Mouse (Mus musculus) neural tube, embryonic 11.5 days (tissue): Measurements from ENCODE around the gene Cul9. TPM values are rescaled to one million over a fixed set of nuclear protein-coding genes. Genes with fewer than 3 reads are reported as not detected.

Source experiments
- ATAC-seq: fragments of 200-750 bp; cut with Nextera tagmentation; 2 replicates; pipeline ENCODE4 v1.8.0; 2017; ENCODE audit warnings: moderate number of reproducible peaks, mild to moderate bottlenecking, moderate TSS enrichment, moderate library complexity; ENCODE audit not compliant: insufficient read depth, low FRiP score, low TSS enrichment
- DNase-seq: peaks from one replicate; pipeline ENCODE4 v3.0.0-alpha.2; 2015; ENCODE audit warnings: low spot score
- H3K27ac ChIP-seq: fragments of 300-500 bp; sonication (generic); 2 replicates; pipeline ENCODE4 v1.5.1; 2014; ENCODE audit warnings: low read depth, mild to moderate bottlenecking, low read length
- H3K27me3 ChIP-seq: fragments of 300-500 bp; sonication (generic); 2 replicates; pipeline ENCODE4 v1.6.1; 2014; ENCODE audit warnings: mild to moderate bottlenecking, low read length, mixed read lengths; ENCODE audit not compliant: control insufficient read depth, insufficient read depth
- H3K36me3 ChIP-seq: fragments of 300-500 bp; sonication (generic); 2 replicates; pipeline ENCODE4 v1.6.1; 2014; ENCODE audit warnings: mild to moderate bottlenecking, low read length, moderate library complexity, mixed read lengths; ENCODE audit not compliant: control insufficient read depth, insufficient read depth
- H3K4me1 ChIP-seq: fragments of 300-500 bp; sonication (generic); 2 replicates; pipeline ENCODE4 v1.6.1; 2014; ENCODE audit warnings: low read length, mixed read lengths; ENCODE audit not compliant: control insufficient read depth, insufficient read depth
- H3K4me2 ChIP-seq: fragments of 300-500 bp; sonication (generic); 2 replicates; pipeline ENCODE4 v1.6.1; 2014; ENCODE audit warnings: low read depth, mild to moderate bottlenecking, moderate library complexity
- H3K4me3 ChIP-seq: fragments of 300-500 bp; sonication (generic); 2 replicates; pipeline ENCODE4 v1.5.1; 2014; ENCODE audit warnings: low read depth, low read length
- H3K9ac ChIP-seq: fragments of 300-500 bp; sonication (generic); 2 replicates; pipeline ENCODE4 v1.6.1; 2014; ENCODE audit warnings: mild to moderate bottlenecking, low read length
- H3K9me3 ChIP-seq: fragments of 300-500 bp; sonication (generic); 2 replicates; pipeline ENCODE4 v1.6.1; 2016; ENCODE audit warnings: low read length; ENCODE audit not compliant: control insufficient read depth
- WGBS: fragments of 180-500 bp; shearing (Covaris S2); extraction: QIAGEN DNeasy Blood & Tissue Kit; methylation state at CpG from one replicate; pipeline ENCODE4 v1.1.7; 2014; 5-methylcytosine and 5-hydroxymethylcytosine counted together
- polyA plus RNA-seq: library from polyadenylated mRNA; unstranded; fragments of >200 nt; fragmentation: Nextera tagmentation; extraction: Ambion mirVana; gene quantifications from 2 replicates; pipeline ENCODE4 v1.2.1, GENCODE M21; 2014

Gene Cul9
- polyA plus RNA-seq, 1 experiment from 2014 or later, result 4.4 TPM

- H3K9ac ChIP-seq, result no peak overlapping the region
- no peak overlapping the region for H3K4me3 ChIP-seq
- no peaks in the 10 kb centered on the region for H3K4me1 ChIP-seq
- DNase-seq (peak; percentile 82), ATAC-seq (no peak)
- H3K36me3 ChIP-seq, result no peaks in the 10 kb centered on the region
- H3K4me2 ChIP-seq, result no peak overlapping the region
- no peaks in the 10 kb centered on the region for H3K9me3 ChIP-seq
- H3K27me3 ChIP-seq, result 0 out of 2 replicates have a peak, but pooled peaks cover 2% of the 10 kb centered on the region
- no peak overlapping the region for H3K27ac ChIP-seq
- 42% methylated on average over 12 of the region's 12 CpGs for WGBS
Observed at GRCm38 (mm10) chr17:46525579-46526307, 20.4 kb downstream of the Cul9 start.

DNA sequence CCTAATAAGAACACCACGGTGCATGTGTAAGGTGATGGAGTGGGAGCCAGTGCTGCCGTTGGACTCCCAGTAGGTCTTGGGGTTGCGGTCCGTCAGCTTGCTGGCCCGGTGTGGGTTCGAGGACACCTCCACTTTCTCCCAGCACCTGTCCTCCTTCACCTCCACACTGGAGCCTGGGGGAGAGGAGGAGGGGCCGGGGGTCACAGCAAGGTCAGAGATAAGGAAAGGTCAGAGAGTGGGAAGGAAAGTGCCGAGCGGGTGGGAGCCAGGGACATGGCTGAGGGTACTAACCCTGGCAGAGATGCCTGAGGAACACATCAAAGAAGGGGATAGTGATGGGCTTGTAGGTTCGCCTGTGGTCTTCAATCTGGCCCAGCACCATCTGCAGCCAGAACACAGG, 21.1 kb downstream of the Cul9 start:
- H3K9me3 ChIP-seq, result no peaks in the 10 kb centered on the region
- no peaks in the 10 kb centered on the region for H3K4me1 ChIP-seq
- ATAC-seq, result no peak
- no peak overlapping the region for H3K27ac ChIP-seq
- no peaks in the 10 kb centered on the region for H3K36me3 ChIP-seq
- H3K27me3 ChIP-seq, result peaks cover 4% of the 10 kb centered on the region; the same call in 1 of the 2 replicates
- no peak overlapping the region for H3K9ac ChIP-seq
- 81% methylated on average over 10 of the region's 10 CpGs for WGBS
- H3K4me2 ChIP-seq, result no peak overlapping the region
- DNase-seq, result no peak
- H3K4me3 ChIP-seq, result no peak overlapping the region

DNA sequence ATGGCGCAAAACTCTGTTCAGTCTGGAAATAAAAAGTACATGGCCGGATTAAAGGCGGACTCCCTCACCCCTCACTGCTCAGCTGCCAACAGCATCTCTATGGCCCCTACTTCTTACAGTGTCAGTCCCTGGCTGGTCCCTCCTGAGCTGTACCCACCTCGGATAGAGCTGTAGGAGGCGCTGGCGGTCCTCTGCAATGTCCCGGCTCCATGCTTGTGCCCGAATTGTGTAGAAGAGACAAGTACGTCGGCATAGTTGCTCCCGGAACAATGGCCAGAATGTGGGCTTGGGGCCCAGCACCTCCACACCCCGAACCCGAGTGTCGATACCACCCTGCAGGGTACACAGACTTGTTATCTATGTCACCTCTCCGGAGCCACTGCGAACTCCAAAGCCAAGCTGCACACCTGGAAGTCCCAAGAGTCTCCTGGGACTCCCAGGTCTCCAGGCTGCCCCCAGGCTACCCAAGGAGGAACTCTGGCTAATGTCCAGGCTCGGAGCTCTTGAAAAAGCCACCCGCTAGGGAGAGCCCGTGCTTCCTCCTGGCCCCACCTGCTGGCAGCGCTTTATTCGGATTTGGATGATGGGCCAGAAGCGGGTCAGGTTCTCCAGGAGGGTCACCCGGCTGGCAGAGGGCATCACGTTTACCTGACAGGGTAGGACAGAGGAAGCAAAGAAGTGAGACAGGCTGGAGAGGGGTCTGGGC, 24.1 kb downstream of the Cul9 start:
- no peak for ATAC-seq
- Histone ChIP-seq H3K36me3 (no peaks in the 10 kb centered on the region), H3K4me2 (no peak overlapping the region), H3K27ac (no peak overlapping the region), H3K4me3 (no peak overlapping the region), H3K27me3 (peaks cover 7% of the 10 kb centered on the region; the same call in 1 of the 2 replicates), H3K4me1 (no peaks in the 10 kb centered on the region), H3K9me3 (no peaks in the 10 kb centered on the region), H3K9ac (no peak overlapping the region)
- 41% methylated on average over 24 of the region's 24 CpGs for WGBS
- peak; percentile 17 for DNase-seq

GRCm38 (mm10) chr17:46521174-46521573, 25.0 kb downstream of the Cul9 start:
- Histone ChIP-seq H3K36me3 (no peaks in the 10 kb centered on the region), H3K4me1 (no peaks in the 10 kb centered on the region), H3K9me3 (no peaks in the 10 kb centered on the region), H3K27me3 (peaks cover 7% of the 10 kb centered on the region; the same call in 1 of the 2 replicates), H3K27ac (no peak overlapping the region), H3K4me3 (no peak overlapping the region), H3K9ac (no peak overlapping the region), H3K4me2 (no peak overlapping the region)
- DNase-seq (no peak), ATAC-seq (no peak)
- 74% methylated on average over 9 of the region's 9 CpGs for WGBS

DNA sequence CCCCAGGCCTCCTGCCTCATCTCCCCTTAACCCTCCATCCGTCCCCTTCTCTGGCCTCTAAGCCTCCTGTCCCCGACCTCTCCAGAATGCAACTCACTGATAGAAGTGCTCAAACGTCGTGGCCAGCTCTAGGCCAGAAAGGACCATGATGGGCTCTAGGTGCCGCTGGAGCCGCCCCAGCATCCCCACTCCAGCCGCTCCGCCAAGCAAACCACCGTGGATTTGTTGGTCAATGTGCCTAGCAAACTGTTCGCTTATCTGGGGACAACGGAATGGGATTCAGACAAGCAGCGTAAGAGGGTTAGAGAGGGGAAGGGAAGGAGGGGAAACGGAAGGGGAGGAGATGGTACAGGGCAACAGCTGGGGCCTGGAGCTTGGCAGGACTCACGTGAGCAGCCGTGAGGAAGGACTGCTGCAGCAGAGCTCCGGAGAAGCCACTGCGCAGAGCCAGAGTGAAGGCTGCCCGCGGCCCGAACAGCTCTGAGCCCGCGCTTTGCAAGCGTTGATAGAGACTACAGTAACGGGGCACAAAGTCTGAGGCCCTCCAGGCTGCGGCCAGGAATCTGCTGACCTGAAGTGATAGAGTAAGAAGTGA, 25.7 kb downstream of the Cul9 start:
- ATAC-seq, result no peak
- H3K27me3 ChIP-seq, result peaks cover 7% of the 10 kb centered on the region; the same call in 1 of the 2 replicates
- no peak overlapping the region; the same call in 1 of the 2 replicates for H3K9ac ChIP-seq
- H3K9me3 ChIP-seq, result no peaks in the 10 kb centered on the region
- no peak overlapping the region for H3K4me2 ChIP-seq
- no peaks in the 10 kb centered on the region for H3K4me1 ChIP-seq
- H3K4me3 ChIP-seq, result no peak overlapping the region
- 52% methylated on average over 25 of the region's 25 CpGs for WGBS
- H3K27ac ChIP-seq, result no peak overlapping the region
- no peaks in the 10 kb centered on the region for H3K36me3 ChIP-seq
- no peak for DNase-seq

DNA sequence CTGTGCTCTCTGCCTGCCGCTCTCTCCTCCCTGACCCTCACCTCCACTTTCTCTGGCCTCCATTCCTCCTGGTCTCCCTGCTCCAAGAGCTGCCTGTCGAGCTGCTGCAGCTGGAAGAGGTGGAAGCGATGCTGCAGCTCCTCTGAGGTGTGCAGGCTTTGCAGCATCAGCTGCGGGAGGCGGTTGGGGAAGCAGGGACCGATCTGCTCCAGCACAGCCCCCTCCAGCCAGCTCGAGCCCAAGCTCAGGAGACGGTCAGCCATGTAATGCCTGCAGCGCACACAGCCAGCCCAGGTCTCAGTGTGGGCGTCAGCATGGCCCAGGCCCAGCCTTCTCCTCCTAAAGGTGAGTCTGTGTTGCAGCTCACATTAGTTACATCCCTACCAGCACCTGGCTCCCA, 26.2 kb downstream of the Cul9 start:
- Histone ChIP-seq H3K4me3 (no peak overlapping the region), H3K27ac (no peak overlapping the region), H3K4me1 (no peaks in the 10 kb centered on the region), H3K4me2 (no peak overlapping the region), H3K27me3 (peaks cover 7% of the 10 kb centered on the region; the same call in 1 of the 2 replicates), H3K9me3 (no peaks in the 10 kb centered on the region), H3K9ac (no peak overlapping the region), H3K36me3 (no peaks in the 10 kb centered on the region)
- ATAC-seq (no peak), DNase-seq (no peak)
- WGBS, result 58% methylated on average over 10 of the region's 10 CpGs

DNA sequence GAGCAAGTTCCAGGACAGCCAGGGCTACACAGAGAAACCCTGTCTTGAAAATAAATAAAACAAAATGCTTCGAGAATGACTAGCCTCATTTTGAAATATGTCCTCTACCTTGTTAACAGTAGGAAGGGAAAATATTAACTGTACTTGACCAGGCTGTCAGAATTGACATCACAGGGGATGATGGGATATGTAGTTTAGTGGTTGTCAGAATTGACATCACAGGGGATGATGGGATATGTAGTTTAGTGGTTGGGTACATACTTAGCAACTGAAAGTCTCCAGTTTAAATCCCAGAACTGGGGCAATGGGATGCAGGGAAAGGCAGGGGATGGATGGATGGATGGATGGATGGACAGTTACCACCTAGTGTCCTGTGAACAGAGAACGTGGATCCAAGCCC, 32.9 kb downstream of the Cul9 start:
- Histone ChIP-seq H3K9me3 (no peaks in the 10 kb centered on the region), H3K4me2 (no peak overlapping the region), H3K4me3 (no peak overlapping the region), H3K27me3 (no peaks in the 10 kb centered on the region), H3K9ac (no peak overlapping the region), H3K4me1 (no peaks in the 10 kb centered on the region), H3K36me3 (no peaks in the 10 kb centered on the region), H3K27ac (no peak overlapping the region)
- ATAC-seq (no peak), DNase-seq (no peak)
- 71% methylated on average over 2 of the region's 2 CpGs for WGBS

DNA sequence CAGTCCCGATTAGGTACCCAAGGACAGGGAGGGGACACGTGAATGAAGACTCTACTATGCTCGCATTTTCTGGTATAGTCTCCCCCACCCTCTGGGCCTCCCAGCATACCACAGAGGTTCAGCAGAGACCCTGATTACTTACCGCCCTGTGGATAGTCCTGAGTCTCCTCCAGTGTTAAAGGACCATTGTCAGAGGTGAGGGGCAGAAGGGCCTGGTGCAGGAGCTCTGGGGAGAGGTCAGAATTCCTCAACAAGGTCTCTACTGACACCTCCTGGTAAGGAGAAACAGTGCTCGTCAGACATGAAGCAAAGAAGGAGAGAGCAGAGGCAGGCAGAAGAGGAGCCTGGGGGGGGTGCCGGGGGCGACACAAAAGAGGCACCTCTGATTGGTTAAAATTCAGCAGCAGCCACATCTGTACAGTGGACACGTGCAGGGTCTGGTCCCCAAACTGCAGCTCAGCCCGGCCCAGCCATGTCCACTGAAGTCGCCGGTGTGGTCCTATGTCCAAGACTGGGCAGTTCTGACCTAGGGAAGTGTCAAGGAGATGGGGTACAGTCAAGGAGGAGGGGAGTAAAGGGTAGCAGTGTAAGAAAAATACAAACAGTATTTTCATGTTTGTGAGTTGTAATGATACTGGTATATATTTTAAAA, 35.0 kb downstream of the Cul9 start:
- ATAC-seq, result no peak
- Histone ChIP-seq H3K4me3 (no peak overlapping the region), H3K4me2 (no peak overlapping the region), H3K9ac (no peak overlapping the region), H3K9me3 (no peaks in the 10 kb centered on the region), H3K36me3 (no peaks in the 10 kb centered on the region), H3K27ac (no peak overlapping the region), H3K27me3 (no peaks in the 10 kb centered on the region), H3K4me1 (no peaks in the 10 kb centered on the region)
- WGBS, result 50% methylated on average over 11 of the region's 11 CpGs
- peak; percentile 43 for DNase-seq
